Mouse (Mus musculus) cerebellum, postnatal 36 days (tissue): ENCODE measurements around the gene St14.
"Not testable (repeated sequence)": the region's sequence is repeated elsewhere in the genome, so short reads cannot be mapped to it uniquely, and the experiment has no call there.

ENCODE experiments used
- DNase-seq, 2 experiments: peaks; one replicate each; pipeline ENCODE4 v3.0.0; 2021 to 2022; ENCODE audit warnings: mixed read lengths in 2 of 2

St14 gene

DNA sequence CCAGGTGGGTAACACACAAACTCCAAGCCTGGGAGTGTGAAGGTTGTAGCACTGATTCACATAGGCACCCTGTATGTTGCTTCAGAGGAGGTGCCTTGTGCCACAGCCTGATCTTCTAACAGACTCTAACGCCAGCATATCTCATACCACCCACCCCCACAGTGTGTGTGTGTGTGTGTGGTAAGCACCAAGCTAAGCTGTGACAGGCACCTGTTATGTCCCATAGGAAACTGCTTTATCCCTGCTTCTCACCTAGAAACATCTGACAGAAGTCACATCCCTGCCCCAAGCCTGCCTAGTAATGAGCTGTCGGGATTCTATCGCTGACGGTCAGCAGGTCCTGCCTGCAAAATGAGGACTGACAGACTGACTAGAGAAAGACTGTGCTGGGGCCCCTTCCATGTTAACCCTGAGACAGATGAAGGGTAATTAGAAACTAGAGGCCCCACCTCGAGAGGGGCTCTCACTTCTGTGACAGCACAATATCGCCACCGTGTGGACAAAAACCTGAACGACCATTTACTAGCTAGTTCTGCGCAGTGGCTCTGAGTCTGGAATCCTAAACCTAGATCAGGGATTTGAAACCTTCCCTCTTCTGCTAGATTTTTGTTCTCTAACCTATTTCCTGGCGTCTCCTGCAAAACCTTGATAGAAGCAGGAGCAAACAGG, 45.4 kb downstream of the St14 start:
- peak; percentile 65 to 74 for DNase-seq

DNA sequence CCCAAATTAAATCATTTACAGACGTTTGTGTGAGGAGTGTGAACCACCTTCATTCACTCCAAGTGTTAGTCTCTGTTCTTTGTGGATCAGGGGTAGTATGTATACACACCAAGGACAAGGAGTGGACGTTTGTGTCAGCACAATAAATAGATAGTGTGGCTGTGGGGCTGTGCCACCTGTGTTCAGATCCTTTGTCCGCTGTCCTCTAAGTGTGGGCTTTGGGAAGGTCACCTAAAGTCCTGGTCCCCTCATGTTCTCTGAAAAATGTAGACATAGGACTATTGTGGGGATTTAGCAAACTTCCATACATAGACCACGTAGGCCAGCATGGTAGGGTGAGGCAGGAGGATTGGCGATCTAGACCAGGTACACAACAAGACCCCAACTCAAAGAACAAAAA, 46.1 kb downstream of the St14 start:
- DNase-seq: no peak

DNA sequence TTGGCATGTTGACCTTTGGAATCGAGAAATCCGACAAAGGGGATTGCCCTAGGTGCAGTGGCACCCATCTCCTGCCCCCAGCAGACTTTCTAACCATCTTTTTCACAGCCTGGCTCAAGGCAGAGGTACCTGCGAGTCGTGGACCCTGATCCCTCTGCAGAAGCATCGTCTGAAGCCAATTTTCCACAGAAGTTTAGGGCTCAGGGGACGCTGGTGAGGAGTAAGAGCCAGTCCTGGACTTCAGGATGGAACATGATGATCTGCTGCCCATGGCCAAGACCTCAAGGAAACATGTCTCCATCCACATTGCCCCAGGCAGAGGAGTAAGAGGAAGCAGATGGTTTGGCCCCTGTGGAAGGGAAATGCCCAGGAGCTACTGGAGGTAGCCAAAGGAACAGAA, 48.9 kb downstream of the St14 start:
- DNase-seq: no peak

DNA sequence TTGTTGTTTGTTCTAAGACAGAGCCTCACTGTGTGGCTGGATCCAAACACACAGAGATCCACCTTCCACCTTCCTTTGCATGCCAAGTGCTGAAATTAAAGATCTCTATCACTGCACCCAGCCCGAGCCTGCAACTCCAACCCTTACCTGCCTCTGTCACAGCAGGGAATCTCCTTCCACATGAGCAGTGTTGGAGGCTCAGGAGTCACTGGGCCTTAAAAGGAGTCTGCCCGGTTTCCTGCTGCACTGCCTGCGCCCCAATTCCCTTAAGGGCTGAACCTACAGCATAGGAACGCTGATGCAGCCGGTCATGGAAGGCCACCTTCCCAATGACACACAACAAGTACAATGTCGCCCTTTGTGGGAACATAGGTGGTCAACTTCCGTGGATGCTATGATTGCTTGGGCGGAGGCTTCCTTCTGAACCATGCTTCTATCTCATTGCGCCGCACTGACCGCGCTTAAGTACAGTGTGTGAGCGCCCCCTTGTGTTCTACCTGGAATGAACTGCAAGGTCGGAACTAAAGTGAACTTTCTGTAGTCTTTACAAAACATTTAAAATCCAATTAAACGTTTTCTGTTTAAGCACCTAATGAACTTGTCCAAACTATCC, 49.5 kb downstream of the St14 start:
- DNase-seq: peak; percentile 72 to 82

DNA sequence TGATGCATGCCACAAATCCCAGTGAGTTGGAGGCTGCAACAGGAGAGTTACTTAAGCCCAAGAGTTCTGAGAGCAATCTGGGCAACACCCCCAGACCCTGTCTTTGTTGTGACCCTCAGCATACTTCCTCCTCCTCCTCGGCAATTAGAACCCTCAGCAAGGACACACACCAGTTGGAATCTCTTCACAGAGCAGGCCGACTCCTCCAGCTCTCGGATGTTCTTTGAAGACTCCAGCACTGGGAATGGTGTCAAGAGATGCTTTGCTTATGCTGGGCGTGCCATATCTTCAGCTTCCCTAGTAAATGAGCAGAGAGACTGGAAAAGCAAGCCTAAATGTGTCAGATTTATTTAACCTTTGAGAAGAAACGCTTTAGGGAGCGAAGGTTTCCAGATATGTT, 50.9 kb downstream of the St14 start:
- no peak for DNase-seq

DNA sequence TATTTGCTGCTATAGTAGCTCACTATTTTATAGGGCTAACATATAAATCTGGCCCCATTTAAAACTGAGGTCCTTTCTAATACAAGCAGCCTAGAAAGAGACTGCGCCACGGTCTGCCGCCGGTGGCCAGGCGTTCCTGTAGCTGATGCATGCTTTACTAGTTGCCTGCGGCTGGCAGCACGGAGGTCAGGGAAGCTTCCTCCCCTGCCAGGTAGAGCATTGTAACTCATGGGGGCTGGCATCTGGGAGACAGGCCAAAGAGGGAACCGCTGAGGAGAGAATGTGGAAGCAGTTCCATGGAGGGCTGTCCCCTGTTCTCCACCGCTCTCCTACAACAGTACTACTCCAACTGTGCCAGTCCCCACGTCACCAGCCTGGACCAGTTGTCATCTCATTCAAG, 56.8 kb downstream of the St14 start:
- DNase-seq: no peak

DNA sequence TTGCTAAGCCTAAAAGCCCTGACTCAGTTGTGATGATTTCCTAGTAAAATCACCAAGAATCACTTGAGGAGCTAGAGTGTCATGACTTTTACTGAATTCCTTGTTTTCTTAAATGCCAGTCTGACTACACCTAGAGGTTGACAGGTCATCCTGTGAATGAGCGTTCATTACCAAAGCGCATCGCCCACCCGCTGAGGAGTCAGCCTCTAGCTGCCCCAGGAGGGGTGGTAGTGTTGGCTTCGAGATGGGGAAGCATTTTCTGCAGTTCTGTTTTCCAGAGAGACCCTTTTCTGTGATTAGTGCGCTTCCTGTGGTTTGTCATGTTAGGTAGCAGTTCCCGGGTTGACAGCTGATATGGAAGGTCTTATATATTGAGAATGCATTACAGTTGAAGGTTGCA, 57.9 kb downstream of the St14 start:
- no peak for DNase-seq

DNA sequence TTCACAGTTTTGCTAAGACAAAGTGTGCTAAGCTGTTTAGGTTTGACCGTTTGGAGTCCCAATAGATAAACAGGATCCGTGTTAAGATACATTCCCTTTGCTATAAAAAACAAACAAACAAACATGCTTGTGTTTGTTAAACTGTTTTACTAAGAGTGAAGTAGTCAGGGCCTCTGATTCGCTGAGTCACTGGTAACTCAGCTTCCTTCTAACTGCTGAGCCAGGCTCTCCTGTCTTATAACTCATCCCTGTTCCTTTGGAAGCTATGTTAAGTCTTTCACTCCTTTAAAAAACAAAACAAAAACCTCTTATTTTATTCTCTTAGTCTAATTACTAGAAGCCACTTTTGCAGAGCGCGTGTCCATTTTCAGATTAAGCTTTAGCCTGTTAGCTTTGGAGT, 59.4 kb downstream of the St14 start:
- DNase-seq: no peak

DNA sequence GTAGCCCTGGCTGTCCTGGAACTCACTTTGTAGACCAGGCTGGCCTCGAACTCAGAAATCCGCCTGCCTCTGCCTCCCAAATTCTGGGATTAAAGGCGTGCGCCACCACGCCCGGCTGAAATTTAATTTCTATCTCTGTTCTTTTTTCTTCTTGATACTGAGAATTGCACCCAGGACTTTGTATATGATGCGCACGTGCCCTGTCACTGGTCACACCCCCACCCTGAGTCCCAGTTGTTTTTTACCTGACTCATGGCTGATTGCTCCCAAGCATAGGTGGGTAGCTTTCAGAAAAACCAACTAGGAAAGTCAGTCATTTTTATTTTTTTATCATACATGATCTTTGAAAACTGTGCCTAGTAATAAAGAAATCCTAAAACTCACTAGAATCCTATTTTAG, 60.9 kb downstream of the St14 start:
- DNase-seq: no peak

DNA sequence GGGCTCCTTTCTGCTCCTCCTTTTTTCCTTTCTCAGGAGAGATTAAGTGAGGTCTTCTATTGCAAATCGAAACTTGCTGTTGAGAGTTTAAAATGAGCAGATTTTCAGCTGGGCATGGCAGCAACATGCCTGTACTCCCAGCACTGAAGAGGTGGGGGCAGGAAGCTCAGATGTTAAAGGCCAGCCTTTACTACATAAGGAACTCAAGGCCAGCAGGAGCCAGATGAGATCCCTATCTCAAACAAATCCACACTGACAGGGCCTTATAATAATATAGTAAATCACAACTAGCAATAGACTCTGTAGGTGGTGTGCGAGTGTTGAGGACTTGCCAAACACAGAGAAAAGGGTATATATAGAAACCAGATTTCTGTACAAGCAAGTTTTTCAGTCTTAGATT, 72.9 kb downstream of the St14 start:
- no peak for DNase-seq

DNA sequence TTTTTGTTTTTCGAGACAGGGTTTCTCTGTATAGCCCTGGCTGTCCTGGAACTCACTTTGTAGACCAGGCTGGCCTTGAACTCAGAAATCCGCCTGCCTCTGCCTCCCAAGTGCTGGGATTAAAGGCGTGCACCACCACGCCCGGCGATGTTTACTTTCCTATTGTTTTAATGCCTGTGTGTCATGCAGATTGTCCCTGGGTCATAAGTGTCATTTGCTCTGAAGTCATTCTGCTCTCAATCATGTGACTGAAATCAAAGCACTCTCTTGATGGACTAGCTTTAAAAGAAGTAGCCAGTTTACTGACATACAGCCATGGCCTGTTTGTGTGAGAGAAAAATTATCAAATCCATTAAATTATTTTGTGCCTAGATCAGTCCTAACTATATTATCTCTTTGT, 80.1 kb downstream of the St14 start:
- DNase-seq: not testable (repeated sequence)

DNA sequence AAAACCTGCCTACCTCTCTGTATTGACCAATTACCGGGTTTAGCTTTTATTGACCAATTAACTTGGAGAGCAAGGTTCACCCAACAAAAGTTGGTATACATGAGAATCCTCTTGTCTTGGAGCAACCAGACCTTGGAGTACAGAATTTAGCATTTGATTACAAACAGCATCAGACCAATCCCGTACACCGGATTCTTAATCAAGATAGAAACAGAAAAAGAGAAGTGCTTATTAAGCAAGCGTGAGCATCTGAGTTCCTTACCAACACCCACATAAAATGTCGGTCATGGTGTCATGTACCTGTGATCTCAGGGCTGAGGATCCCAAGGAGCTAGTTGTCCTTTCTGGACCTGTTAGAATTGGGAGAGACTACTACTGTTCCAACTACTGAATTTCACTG, 81.4 kb downstream of the St14 start:
- DNase-seq: no peak
